Mouse (Mus musculus) brain, adult 10 weeks (tissue): ENCODE measurements around the gene Btbd35f4. TPM values are rescaled to one million over a fixed set of nuclear protein-coding genes. Genes with fewer than 3 reads are reported as not detected.

Source experiments
- polyA plus RNA-seq: library from polyadenylated mRNA; stranded (reverse); fragments of 350-450 nt; fragmentation: Illumina TruSeq; extraction: RNeasy Lipid Tissue Mini Kit (QIAGEN cat#74804); gene quantifications from one replicate; pipeline ENCODE4 v1.2.3, GENCODE M21; 2015; ENCODE audit warnings: low read depth, low replicate concordance

Btbd35f4 gene
- not detected for polyA plus RNA-seq

DNA sequence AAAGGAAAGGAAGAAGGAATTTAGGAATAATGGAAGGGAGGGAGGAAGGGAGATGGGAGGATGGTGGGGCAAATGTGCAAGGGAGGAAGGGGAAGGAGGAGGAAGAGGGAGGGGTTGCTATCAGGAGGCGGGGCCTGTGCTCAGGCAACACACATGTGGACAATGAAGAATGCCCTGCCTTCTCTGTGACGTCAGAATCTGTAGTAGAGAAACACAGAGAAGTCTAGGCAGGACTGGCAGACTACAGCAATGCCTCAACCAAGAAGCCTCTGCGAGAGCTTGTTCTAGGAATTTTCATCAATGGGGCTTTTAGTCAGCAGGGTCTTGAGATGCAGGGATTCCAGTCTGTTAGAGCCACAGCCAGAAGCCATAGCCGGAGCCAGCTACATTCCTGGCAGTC lies at the start of gene Btbd35f4:
Gene Btbd35f4 (plus strand): TSS at position 301 of the 400 bp plus-strand sequence.

Other genes starting within 250 kb of the Btbd35f4 start
- gene Btbd35f27, start 151.6 kb downstream of the Btbd35f4 start, polyA plus RNA-seq: not detected